Mouse (Mus musculus): Measurements from ENCODE around the gene Gsdmc4.
"Not testable (repeated sequence)": the region's sequence is repeated elsewhere in the genome, so short reads cannot be mapped to it uniquely, and the experiment has no call there.

GRCm38 (mm10) chr15:63878458-63878857 is 33.6 kb downstream of the Gsdmc4 start, which contains the start of gene Gsdmc3:
- TF ChIP-seq POLR2A (IDR thresholded peaks at IDR 0.05; ENCODE audit: low read depth, low read length); CTCF (conservative IDR thresholded peaks at IDR 0.05; ENCODE audit: insufficient read depth, insufficient read length, low read depth, low read length): not testable (repeated sequence)
